ENCODE assay signal across 18 mouse cellular contexts in the genomic region with DNA sequence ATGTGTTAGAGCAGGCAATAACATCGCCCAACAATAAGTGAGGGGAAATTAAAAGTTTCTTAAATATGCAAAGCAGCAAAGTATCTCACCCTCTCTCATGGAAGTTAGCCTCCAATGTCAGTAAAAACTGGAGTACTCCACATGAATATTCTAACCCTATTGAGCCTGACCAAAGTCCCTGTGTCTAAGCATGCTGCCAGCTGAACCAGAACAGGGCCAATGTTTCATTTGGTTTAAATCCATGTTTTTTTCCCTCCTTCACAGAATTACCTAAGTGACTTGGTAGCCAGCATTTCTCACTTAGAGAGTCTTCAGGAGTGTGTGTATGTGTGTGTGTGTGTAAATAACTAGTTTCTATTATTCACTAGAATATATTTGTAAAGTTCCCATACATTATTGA.
"Had no signal": no experiment of that assay in that cellular context is flagged by ENCODE, and none has a peak within 500 bp of the region (broad histone marks: within the 10 kb centered on the region; RNA-seq: fewer than 3 reads in every experiment).

No protein-coding gene starts in this region.

- H3K36me3 ChIP-seq: midbrain, embryonic 10.5 days; midbrain, embryonic 12.5 days; neural tube, embryonic 13.5 days; neural tube, embryonic 15.5 days had no signal

- DNase-seq: lung, embryonic 14.5 days; lung, postnatal 10 days; lung, postnatal 4 days; midbrain, embryonic 14.5 days; retina, postnatal 1 day; right cerebral cortex, adult 18-20 months; right cerebral cortex, postnatal 25 days; right cerebral cortex, postnatal 4 days; spleen, adult 18-20 months; thymus, adult 18-20 months; thymus, postnatal 14 days; thymus, postnatal 36 days had no signal

- H3K9ac ChIP-seq: lung, embryonic 14.5 days; midbrain, embryonic 12.5 days; neural tube, embryonic 13.5 days; neural tube, embryonic 15.5 days had no signal

- H3K9me3 ChIP-seq: midbrain, embryonic 10.5 days; midbrain, embryonic 12.5 days; neural tube, embryonic 13.5 days; neural tube, embryonic 15.5 days had no signal

- ATAC-seq: midbrain, embryonic 16.5 days had no signal

- H3K4me1 ChIP-seq: midbrain, embryonic 12.5 days; neural tube, embryonic 15.5 days had no signal

- H3K4me3 ChIP-seq: midbrain, embryonic 10.5 days; midbrain, embryonic 12.5 days; myocyte; neural tube, embryonic 13.5 days; neural tube, embryonic 15.5 days had no signal

- H3K4me2 ChIP-seq: lung, embryonic 14.5 days; midbrain, embryonic 12.5 days; neural tube, embryonic 13.5 days; neural tube, embryonic 15.5 days had no signal

- H3K27me3 ChIP-seq: midbrain, embryonic 12.5 days; neural tube, embryonic 13.5 days; neural tube, embryonic 15.5 days had no signal

- H3K27ac ChIP-seq: midbrain, embryonic 10.5 days; midbrain, embryonic 12.5 days; neural tube, embryonic 13.5 days; neural tube, embryonic 15.5 days had no signal
